Mouse (Mus musculus) fibroblast of lung, adult 2 months (primary cell): Measurements from ENCODE around the gene Ctsl.

Experiments used
- DNase-seq: peaks from one replicate; pipeline ENCODE4 v3.0.0-alpha.2; 2011; ENCODE audit warnings: low read depth

The Ctsl gene

GRCm38 (mm10) chr13:64373695-64374094 is 3.0 kb upstream of the Ctsl start:
- no peak for DNase-seq

GRCm38 (mm10) chr13:64369805-64370172 is 901 bp downstream of the Ctsl start:
- no peak for DNase-seq

GRCm38 (mm10) chr13:64368596-64368995 is 2.1 kb downstream of the Ctsl start:
- DNase-seq = no peak

- DNase-seq = no peak
Observed at GRCm38 (mm10) chr13:64367615-64368014, 3.1 kb downstream of the Ctsl start.

GRCm38 (mm10) chr13:64365326-64365725 is 5.4 kb downstream of the Ctsl start:
- DNase-seq = no peak

GRCm38 (mm10) chr13:64364258-64364657 is 6.4 kb downstream of the Ctsl start:
- DNase-seq = no peak

- no peak for DNase-seq
Observed at GRCm38 (mm10) chr13:64362139-64362538, 8.6 kb downstream of the Ctsl start.

GRCm38 (mm10) chr13:64361020-64361419 is 9.7 kb downstream of the Ctsl start:
- no peak for DNase-seq

GRCm38 (mm10) chr13:64359702-64360101 is 11.0 kb downstream of the Ctsl start:
- no peak for DNase-seq

GRCm38 (mm10) chr13:64358476-64358875 is 12.2 kb downstream of the Ctsl start:
- peak; percentile 60 for DNase-seq

- DNase-seq = no peak
Observed at GRCm38 (mm10) chr13:64357389-64357788, 13.3 kb downstream of the Ctsl start.

- no peak for DNase-seq
Observed at GRCm38 (mm10) chr13:64349474-64349873, 21.2 kb downstream of the Ctsl start.

GRCm38 (mm10) chr13:64344082-64344501 is 26.6 kb downstream of the Ctsl start:
- no peak for DNase-seq

- DNase-seq = no peak
Observed at GRCm38 (mm10) chr13:64343598-64343997, 27.1 kb downstream of the Ctsl start.

GRCm38 (mm10) chr13:64335546-64336132 is 35.1 kb downstream of the Ctsl start:
- no peak for DNase-seq

GRCm38 (mm10) chr13:64333102-64333501 is 37.6 kb downstream of the Ctsl start:
- DNase-seq = no peak

- no peak for DNase-seq
Observed at GRCm38 (mm10) chr13:64332321-64332720, 38.4 kb downstream of the Ctsl start.

GRCm38 (mm10) chr13:64322561-64323281 is 48.0 kb downstream of the Ctsl start:
- no peak for DNase-seq

GRCm38 (mm10) chr13:64320334-64320733 is 50.4 kb downstream of the Ctsl start:
- no peak for DNase-seq

- DNase-seq = no peak
Observed at GRCm38 (mm10) chr13:64319782-64320181, 50.9 kb downstream of the Ctsl start.

- no peak for DNase-seq
Observed at GRCm38 (mm10) chr13:64318355-64318754, 52.3 kb downstream of the Ctsl start.

- no peak for DNase-seq
Observed at GRCm38 (mm10) chr13:64315483-64316050, 55.1 kb downstream of the Ctsl start.

- DNase-seq = no peak
Observed at GRCm38 (mm10) chr13:64314041-64314440, 56.6 kb downstream of the Ctsl start.

- DNase-seq = no peak
Observed at GRCm38 (mm10) chr13:64312916-64313289, 57.8 kb downstream of the Ctsl start.
